Mouse (Mus musculus): ENCODE measurements at regions not wholly inside any gene's neighbourhood (a gene's known extent, or its start where the extent isn't known, plus 50 kb on each side); places are given as distances from the start of the nearest gene placed in this dataset.
A peak's percentile ranks its signal among the peaks of the same experiment; 100 is the strongest.

GRCm38 (mm10) chr9:5496837-5497236 is 151.6 kb downstream of the Casp12 start:
- no peaks in the 10 kb centered on the region for H3K27me3 ChIP-seq (ENCODE audit: control insufficient read depth in 1 of 2, insufficient read depth in 2 of 2, low read length in 2 of 2)
- H3K4me3 ChIP-seq (ENCODE audit: control insufficient read depth in 1 of 2, insufficient read depth in 1 of 2, low read depth in 2 of 2, low read length in 2 of 2): no peak overlapping the region
- H3K9ac ChIP-seq (ENCODE audit: control insufficient read depth, low read depth, low read length, poor library complexity, severe bottlenecking): no peak overlapping the region
- H3K79me2 ChIP-seq (ENCODE audit: control insufficient read depth, insufficient read depth, low read length, poor library complexity): no peaks in the 10 kb centered on the region
- no peak overlapping the region for H3K27ac ChIP-seq (ENCODE audit: control insufficient read depth, low read depth, low read length)
- DNase-seq (ENCODE audit: low read depth, low spot score): no peak
- no peaks in the 10 kb centered on the region; the same call in 1 of the 2 replicates for H3K9me3 ChIP-seq (replicated peaks; ENCODE audit: insufficient read depth, low read length)
- H3K36me3 ChIP-seq (ENCODE audit: control insufficient read depth in 1 of 2, insufficient read depth in 2 of 2, low read length in 2 of 2): no peaks in the 10 kb centered on the region
- TF ChIP-seq MAX (IDR thresholded peaks at IDR 0.05; ENCODE audit: low read length): no peak
- no peak for TF ChIP-seq ETS1 (IDR thresholded peaks at IDR 0.05; ENCODE audit: low read depth, low read length)
- no peak for TF ChIP-seq POLR2A (IDR thresholded peaks at IDR 0.05; ENCODE audit: control insufficient read depth in 1 of 2, insufficient read depth in 1 of 2, low read depth in 1 of 2, low read length in 2 of 2, poor library complexity in 1 of 2)
- TF ChIP-seq POLR2AphosphoS5 (IDR thresholded peaks at IDR 0.05; ENCODE audit: borderline replicate concordance, low read depth, low read length): no peak
- no peak for TF ChIP-seq CHD2 (IDR thresholded peaks at IDR 0.05; ENCODE audit: low read length)
- TF ChIP-seq SIN3A (IDR thresholded peaks at IDR 0.05; ENCODE audit: low read length): no peak
- TF ChIP-seq HCFC1 (IDR thresholded peaks at IDR 0.05; ENCODE audit: low read depth, low read length): no peak
- no peak for TF ChIP-seq JUND (IDR thresholded peaks at IDR 0.05; ENCODE audit: low read depth, low read length)
- TF ChIP-seq TCF12 (IDR thresholded peaks at IDR 0.05; ENCODE audit: low read depth, low read length): no peak
- no peak for TF ChIP-seq MEF2A (IDR thresholded peaks at IDR 0.05; ENCODE audit: extremely low read depth, insufficient replicate concordance, low read depth, low read length, poor library complexity, severe bottlenecking)
- TF ChIP-seq CHD1 (IDR thresholded peaks at IDR 0.05; ENCODE audit: low read depth, low read length): no peak
- TF ChIP-seq ZMIZ1 (IDR thresholded peaks at IDR 0.05; ENCODE audit: low read depth, low read length): no peak
- TF ChIP-seq RAD21 (IDR thresholded peaks at IDR 0.05; ENCODE audit: low read depth, low read length): no peak
- no peak for TF ChIP-seq MXI1 (IDR thresholded peaks at IDR 0.05; ENCODE audit: low read depth, low read length)
- no peak for TF ChIP-seq USF1 (IDR thresholded peaks at IDR 0.05; ENCODE audit: low read depth, low read length)
- TF ChIP-seq UBTF (IDR thresholded peaks at IDR 0.05; ENCODE audit: borderline replicate concordance, insufficient read depth, low read depth, low read length): no peak
- TF ChIP-seq NRF1 (IDR thresholded peaks at IDR 0.05; ENCODE audit: insufficient read depth, low read depth, low read length, poor library complexity, severe bottlenecking): no peak
- no peak for TF ChIP-seq ZKSCAN1 (IDR thresholded peaks at IDR 0.05; ENCODE audit: low read depth, low read length)
- TF ChIP-seq KAT2A (conservative IDR thresholded peaks at IDR 0.05; ENCODE audit: low read depth, low read length): no peak
- TF ChIP-seq MAFK (IDR thresholded peaks at IDR 0.05; ENCODE audit: borderline replicate concordance, low read depth, low read length): no peak
- no peaks in the 10 kb centered on the region for H3K4me1 ChIP-seq (ENCODE audit: control insufficient read depth in 1 of 2, insufficient read depth in 2 of 2, low read length in 2 of 2)

DNA sequence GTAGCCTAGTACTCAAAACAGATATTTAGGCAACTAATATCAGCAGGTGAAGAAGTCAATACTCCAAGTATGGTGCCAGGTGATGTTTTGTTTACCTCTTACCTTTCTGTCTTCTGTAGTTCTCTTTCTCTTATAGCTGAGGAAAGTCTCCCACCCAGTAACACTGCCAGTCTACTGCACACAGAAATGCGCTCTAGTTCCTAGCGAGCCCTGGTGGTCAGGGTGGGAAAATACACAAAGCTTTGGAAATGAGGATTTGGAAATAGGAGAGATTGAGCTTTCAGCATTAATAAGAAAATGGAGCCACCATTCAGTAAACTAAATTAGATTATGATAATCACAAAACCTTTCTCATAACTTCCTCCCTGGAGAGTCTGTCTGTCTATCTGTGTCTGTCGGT is 153.1 kb downstream of the Casp12 start:
- no peak for DNase-seq (ENCODE audit: low read depth, low spot score)
- H3K27me3 ChIP-seq (ENCODE audit: control insufficient read depth in 1 of 2, insufficient read depth in 2 of 2, low read length in 2 of 2): no peaks in the 10 kb centered on the region
- H3K27ac ChIP-seq (ENCODE audit: control insufficient read depth, low read depth, low read length): no peak overlapping the region
- H3K79me2 ChIP-seq (ENCODE audit: control insufficient read depth, insufficient read depth, low read length, poor library complexity): no peaks in the 10 kb centered on the region
- TF ChIP-seq CTCF (IDR thresholded peaks at IDR 0.05 in 2 of 3, conservative IDR thresholded peaks at IDR 0.05 in 1 of 3; ENCODE audit: control insufficient read depth in 1 of 3, insufficient read depth in 1 of 3, low read depth in 2 of 3, low read length in 3 of 3, poor library complexity in 1 of 3, severe bottlenecking in 1 of 3) (peak in 1 of 3 experiments; percentile 16; a peak in 1 of 6 replicates), ETS1 (IDR thresholded peaks at IDR 0.05; ENCODE audit: low read depth, low read length) (no peak), SMC3 (IDR thresholded peaks at IDR 0.05; ENCODE audit: low read depth, low read length) (0 out of 2 replicates have a peak, but pooled peaks have one; percentile 18), RAD21 (IDR thresholded peaks at IDR 0.05; ENCODE audit: low read depth, low read length) (peak; percentile 25)
- no peaks in the 10 kb centered on the region for H3K36me3 ChIP-seq (ENCODE audit: control insufficient read depth in 1 of 2, insufficient read depth in 2 of 2, low read length in 2 of 2)
- H3K9ac ChIP-seq (ENCODE audit: control insufficient read depth, low read depth, low read length, poor library complexity, severe bottlenecking): no peak overlapping the region
- no peak overlapping the region for H3K4me3 ChIP-seq (ENCODE audit: control insufficient read depth in 1 of 2, insufficient read depth in 1 of 2, low read depth in 2 of 2, low read length in 2 of 2)
- H3K4me1 ChIP-seq (ENCODE audit: control insufficient read depth in 1 of 2, insufficient read depth in 2 of 2, low read length in 2 of 2): no peaks in the 10 kb centered on the region
- no peaks in the 10 kb centered on the region; the same call in 1 of the 2 replicates for H3K9me3 ChIP-seq (replicated peaks; ENCODE audit: insufficient read depth, low read length)
